Mouse (Mus musculus) heart, postnatal 0 days (tissue): ENCODE data around the gene Ror2.

Experiments
- CTCF ChIP-seq: IDR thresholded peaks from 2 replicates; pipeline ENCODE4 v1.5.1; 2016; ENCODE audit warnings: antibody characterized with exemption, control low read depth, low read depth
- EP300 ChIP-seq: IDR thresholded peaks from 2 replicates; pipeline ENCODE4 v1.6.1; 2016; ENCODE audit warnings: antibody characterized with exemption, low read depth

- TF ChIP-seq CTCF (no peak), EP300 (no peak)
Measured at GRCm38 (mm10) chr13:53188935-53189334, 97.0 kb downstream of the Ror2 start.
